Mouse (Mus musculus) testis, adult 2 months (tissue): ENCODE data around the gene Pdrg1.

Source experiments
- CTCF ChIP-seq: fragments of 200-500 bp; IDR thresholded peaks from 2 replicates; pipeline ENCODE4 v1.5.1; 2012; ENCODE audit warnings: low read depth, mild to moderate bottlenecking, inconsistent platforms, low read length, moderate library complexity; ENCODE audit not compliant: control insufficient read depth, insufficient read depth, insufficient replicate concordance
- POLR2A ChIP-seq: fragments of 200-500 bp; IDR thresholded peaks from 2 replicates; pipeline ENCODE4 v1.6.1; 2012; ENCODE audit warnings: low read depth, mild to moderate bottlenecking, inconsistent platforms, low read length, moderate library complexity; ENCODE audit not compliant: control insufficient read depth

DNA sequence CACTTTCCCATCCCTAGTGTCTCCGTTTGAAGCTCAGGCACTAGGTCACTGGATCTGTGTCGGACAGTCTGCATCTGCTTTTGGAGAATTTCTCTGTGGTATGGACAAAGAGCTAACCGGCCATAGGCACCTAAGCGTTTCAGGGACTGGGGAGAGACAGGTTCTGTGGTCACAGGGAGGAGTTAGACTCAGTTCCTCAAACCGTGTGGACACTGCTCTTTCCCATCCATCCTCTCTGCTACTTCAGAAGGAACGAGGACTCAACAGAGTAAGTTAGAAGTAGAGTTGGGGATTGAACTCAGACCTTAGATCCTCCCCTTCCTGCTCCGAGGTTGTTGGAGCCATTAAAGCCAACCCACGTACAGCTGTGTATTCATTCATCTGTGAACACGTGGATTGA is 36.3 kb upstream of the Pdrg1 start:
- TF ChIP-seq CTCF (no peak), POLR2A (no peak)
